Mouse (Mus musculus) embryo, embryonic 10 days (tissue): ENCODE results near the gene Sh3gl3.

Source experiments
- DNase-seq: peaks from one replicate; pipeline ENCODE4 v3.0.0-alpha.2; 2015; ENCODE audit warnings: low spot score

The Sh3gl3 gene

GRCm38 (mm10) chr7:82293441-82293840 is 119.8 kb downstream of the Sh3gl3 start:
- DNase-seq, result no peak

DNA sequence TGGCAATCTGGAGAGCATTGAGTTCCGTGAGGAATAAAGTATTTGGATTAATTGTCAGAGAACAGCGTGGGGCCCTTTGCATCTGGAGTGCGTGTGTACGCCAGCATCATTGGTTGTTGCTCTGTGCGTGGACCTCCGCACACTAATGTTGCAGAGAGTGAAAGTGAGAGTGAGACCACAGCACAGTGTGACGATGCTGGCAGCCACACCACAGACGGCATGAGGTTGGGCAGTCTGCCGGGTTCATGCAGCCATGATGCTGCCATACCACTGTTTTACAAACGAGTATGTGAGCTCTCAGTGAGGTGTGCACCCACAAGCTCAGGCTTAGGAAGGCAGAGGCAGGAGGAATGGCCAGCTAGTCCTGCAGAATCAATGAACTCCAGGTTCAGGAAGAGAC is 120.4 kb downstream of the Sh3gl3 start:
- no peak for DNase-seq

GRCm38 (mm10) chr7:82294611-82295010 is 121.0 kb downstream of the Sh3gl3 start:
- DNase-seq, result no peak

GRCm38 (mm10) chr7:82308398-82308797 is 134.8 kb downstream of the Sh3gl3 start:
- DNase-seq, result no peak

DNA sequence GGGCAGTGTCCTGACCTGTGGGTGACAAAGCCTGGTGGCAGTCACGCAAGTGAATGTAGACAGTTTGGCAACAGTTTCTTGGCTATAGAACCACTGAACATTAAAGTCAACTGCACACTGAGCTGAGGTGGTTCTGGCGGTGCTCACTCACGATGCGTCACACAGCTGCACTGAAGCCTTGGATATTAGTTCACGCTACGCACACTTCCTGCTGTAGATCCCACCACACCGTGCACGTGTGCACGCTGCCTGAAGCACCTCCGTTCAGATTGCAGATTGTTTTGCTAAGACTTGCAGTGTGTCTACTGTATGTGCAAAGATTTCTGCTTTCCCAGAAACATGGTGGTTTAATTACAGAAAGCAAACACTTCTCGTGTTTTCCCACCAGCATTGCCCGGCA is 144.9 kb downstream of the Sh3gl3 start:
- DNase-seq, result no peak

DNA sequence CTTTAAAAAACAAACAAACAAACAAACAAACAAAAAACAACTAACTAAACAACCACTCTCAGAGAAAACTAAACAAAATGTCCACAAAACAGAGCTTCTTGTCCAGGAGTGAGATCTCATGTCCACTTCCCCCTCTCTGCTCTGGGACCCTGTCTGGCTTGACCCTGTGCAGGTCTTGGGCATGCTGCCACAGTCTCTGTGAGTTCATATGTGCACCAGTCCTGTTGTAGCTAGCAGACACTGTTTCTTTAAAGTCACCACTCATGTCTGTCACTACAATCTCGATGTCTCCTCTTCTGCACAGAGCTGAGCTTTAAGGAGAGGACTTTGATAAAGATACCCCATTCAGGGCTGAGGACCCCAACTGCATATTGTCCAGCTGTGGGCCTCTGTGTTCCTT is 153.0 kb downstream of the Sh3gl3 start:
- DNase-seq, result no peak

DNA sequence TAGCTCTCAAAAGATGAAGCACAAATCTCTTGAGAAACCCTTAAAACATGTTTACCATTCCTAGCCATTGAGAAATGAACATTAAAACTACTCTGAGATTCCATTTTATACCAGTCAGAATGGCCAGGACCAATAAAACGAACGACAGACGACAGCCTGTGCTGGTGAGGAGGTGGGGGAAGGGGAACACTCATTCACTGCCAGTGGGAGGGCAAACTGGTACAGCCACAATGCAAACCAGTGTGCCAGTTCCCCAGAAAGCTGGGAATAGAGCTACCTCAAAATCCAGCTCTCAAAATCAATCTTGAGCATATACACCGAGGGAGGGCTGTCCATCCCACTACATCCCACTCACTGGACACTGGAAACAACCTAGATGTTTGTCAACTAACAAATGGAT is 153.6 kb downstream of the Sh3gl3 start:
- no peak for DNase-seq

DNA sequence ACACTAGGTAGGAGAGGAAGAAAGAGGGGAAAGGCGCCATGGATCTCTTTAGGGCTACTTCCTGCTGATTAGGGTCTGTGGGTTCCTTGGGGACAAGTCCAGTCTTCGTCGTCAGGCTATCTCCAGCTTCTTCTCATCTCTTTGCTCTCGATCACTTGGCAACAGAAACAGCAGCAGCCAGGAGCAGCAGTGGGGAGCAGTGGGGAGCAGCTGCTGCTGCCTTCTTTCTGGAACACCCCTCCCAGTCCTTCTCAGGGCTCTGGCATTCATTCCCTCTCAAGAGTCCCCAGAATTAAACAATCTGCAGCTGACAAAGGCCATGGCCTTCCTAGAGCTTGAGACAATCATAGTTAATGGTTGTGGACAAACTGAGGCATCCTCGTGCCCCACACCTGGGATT is 154.2 kb downstream of the Sh3gl3 start:
- DNase-seq, result no peak

- no peak for DNase-seq
Measured at GRCm38 (mm10) chr7:82329831-82330230, 156.2 kb downstream of the Sh3gl3 start.

DNA sequence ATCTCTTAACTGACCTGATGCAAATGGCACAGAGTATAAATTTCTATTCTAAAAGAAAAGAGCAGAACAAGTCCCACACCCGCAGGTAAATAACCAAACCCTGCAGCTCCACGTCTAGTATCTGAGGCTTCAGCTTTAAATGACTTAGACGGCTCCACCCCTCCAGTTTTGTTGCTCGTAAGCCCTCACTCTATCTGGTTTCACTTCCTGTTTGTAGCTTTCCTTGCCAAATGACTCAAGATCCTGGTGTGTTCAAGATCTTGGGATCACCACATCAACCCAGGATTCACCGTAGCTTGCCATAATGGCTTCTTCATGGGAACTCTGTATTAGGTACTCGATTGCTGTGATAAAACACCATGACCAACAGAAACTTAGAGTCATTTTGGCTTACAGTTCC is 157.2 kb downstream of the Sh3gl3 start:
- DNase-seq, result no peak

- DNase-seq, result no peak
Measured at GRCm38 (mm10) chr7:82334000-82334399, 160.4 kb downstream of the Sh3gl3 start.

- DNase-seq, result peak; percentile 21
Measured at GRCm38 (mm10) chr7:82335211-82336121, 161.8 kb downstream of the Sh3gl3 start, which contains the start of gene Adamtsl3. Adamtsl3 (plus strand) TSS chr7:82335694.

DNA sequence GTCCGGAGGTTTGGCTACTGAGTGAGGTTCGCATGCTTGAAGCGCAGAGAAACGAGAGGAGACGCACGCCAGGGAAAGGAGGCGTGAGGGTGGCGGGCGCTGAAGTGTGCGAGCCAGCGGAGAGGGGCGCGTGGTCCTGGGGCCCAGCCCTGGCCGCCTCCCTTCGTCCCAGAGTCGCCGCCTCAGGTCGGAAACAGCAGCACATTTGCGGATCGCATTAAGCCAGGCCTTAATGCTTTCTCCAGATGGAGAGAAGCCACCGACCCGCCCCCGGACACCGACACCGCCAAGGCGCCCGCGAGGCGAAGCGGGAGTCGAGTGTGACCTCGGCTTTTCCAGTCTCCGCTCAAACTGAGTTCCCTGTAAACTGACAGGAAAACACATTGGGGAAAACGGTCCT is 162.5 kb downstream of the Sh3gl3 start:
- DNase-seq, result peak; percentile 70

GRCm38 (mm10) chr7:82338121-82338520 is 164.5 kb downstream of the Sh3gl3 start:
- no peak for DNase-seq

- DNase-seq, result no peak
Measured at GRCm38 (mm10) chr7:82338532-82338931, 164.9 kb downstream of the Sh3gl3 start.

GRCm38 (mm10) chr7:82339214-82339613 is 165.6 kb downstream of the Sh3gl3 start:
- DNase-seq, result no peak

DNA sequence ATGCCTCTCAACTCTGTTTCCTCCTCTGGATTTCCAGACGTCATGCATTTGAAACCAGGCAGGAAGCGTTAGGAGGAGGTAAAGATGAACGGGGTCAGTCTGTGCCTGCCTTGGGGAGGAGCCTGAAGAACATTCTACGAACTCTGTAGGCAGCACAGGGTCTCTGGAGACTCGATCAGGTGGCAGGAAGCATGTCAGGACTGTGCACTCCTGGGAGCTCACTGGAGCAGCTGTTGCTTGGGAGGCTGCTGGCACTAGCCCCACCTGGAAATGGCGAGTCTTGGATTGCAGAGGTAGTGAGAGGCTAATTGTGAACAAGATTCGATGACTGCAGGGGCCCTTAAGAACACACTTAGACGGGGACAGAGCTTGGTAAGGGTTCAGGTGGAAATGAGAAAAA is 167.8 kb downstream of the Sh3gl3 start:
- no peak for DNase-seq

- DNase-seq, result no peak
Measured at GRCm38 (mm10) chr7:82346706-82347105, 173.1 kb downstream of the Sh3gl3 start.

GRCm38 (mm10) chr7:82349796-82350195 is 176.2 kb downstream of the Sh3gl3 start:
- no peak for DNase-seq

GRCm38 (mm10) chr7:82350421-82350820 is 176.8 kb downstream of the Sh3gl3 start:
- no peak for DNase-seq
